Mouse (Mus musculus) liver, postnatal 0 days (tissue): ENCODE results near the gene Gm20388.

ENCODE experiments used
- CTCF ChIP-seq: sonication (generic); IDR thresholded peaks from 2 replicates; pipeline ENCODE4 v1.5.1; 2016; ENCODE audit warnings: antibody characterized with exemption, low read depth
- EP300 ChIP-seq: IDR thresholded peaks from 2 replicates; pipeline ENCODE4 v1.6.1; 2016; ENCODE audit warnings: antibody characterized with exemption, low read depth, mild to moderate bottlenecking

DNA sequence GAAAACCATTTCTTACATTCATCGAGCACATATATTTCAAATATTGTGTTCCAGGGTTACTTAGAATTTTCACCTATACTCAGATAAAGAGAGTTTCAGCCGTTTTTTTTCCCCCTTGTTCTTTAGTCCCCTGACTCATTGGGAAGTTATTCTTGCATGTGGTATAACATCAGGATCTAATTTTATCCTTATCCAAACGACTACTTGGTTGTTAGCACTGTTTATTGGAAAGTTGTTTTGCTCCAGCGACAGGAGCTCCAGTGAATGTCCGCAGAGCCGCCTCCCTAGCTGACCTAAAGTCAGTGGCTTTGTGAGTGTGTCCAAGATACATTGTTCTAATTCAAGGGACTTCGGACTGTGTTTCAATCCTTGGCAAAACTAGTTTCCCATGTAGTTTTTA is 3723.2 kb downstream of the Gm20388 start:
- TF ChIP-seq CTCF (no peak), EP300 (no peak)
